Mouse (Mus musculus): ENCODE results near the gene Spock2.

DNA sequence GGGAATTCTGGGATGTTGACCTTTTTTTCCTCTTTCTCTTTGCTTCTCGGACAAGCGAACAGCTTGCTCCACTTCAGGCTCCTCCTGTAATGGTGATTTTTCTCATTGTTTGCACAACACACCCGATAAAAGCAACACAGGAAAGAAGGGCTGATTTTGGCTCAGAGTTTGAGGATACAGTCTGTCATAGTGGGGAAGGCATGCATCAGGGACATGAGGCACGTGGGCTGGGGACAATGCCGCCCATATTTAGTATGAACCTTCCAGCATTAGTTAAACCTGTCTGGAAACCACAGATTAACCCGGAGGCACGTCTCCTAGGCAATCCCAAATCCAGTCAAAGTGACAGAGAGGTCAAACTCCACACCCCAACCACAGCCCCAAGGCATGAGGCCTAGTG, 30.9 kb downstream of the Spock2 start:
- TF ChIP-seq CTCF (IDR thresholded peaks at IDR 0.05; ENCODE audit: control insufficient read depth, insufficient read depth, insufficient replicate concordance, low read depth, low read length) (no peak), POLR2A (IDR thresholded peaks at IDR 0.05; ENCODE audit: control insufficient read depth, low read depth, low read length) (no peak)
